Mouse (Mus musculus) hindbrain, embryonic 15.5 days (tissue): Measurements from ENCODE around the gene 1700001C19Rik. TPM values are rescaled to one million over a fixed set of nuclear protein-coding genes. Genes with fewer than 3 reads are reported as not detected.
A peak's percentile ranks its signal among the peaks of the same experiment; 100 is the strongest.

ENCODE experiments used
- ATAC-seq: fragments of 200-750 bp; cut with Nextera tagmentation; 2 replicates; pipeline ENCODE4 v1.8.0; 2017; ENCODE audit warnings: low read depth, moderate number of reproducible peaks, moderate TSS enrichment; ENCODE audit not compliant: low FRiP score
- H3K27ac ChIP-seq: fragments of 300-500 bp; sonication (generic); replicated peaks from 2 replicates; pipeline ENCODE4 v1.5.1; 2015; ENCODE audit warnings: mild to moderate bottlenecking, inconsistent platforms
- H3K27me3 ChIP-seq: fragments of 300-500 bp; sonication (generic); 2 replicates; pipeline ENCODE4 v1.6.1; 2015; ENCODE audit warnings: control low read depth, inconsistent platforms
- H3K36me3 ChIP-seq: fragments of 300-500 bp; sonication (generic); 2 replicates; pipeline ENCODE4 v1.6.1; 2015; ENCODE audit warnings: control low read depth, inconsistent platforms
- H3K4me1 ChIP-seq: fragments of 300-500 bp; sonication (generic); replicated peaks from 2 replicates; pipeline ENCODE4 v1.6.1; 2015; ENCODE audit warnings: control low read depth, inconsistent platforms
- H3K4me2 ChIP-seq: fragments of 300-500 bp; sonication (generic); 2 replicates; pipeline ENCODE4 v1.6.1; 2015; ENCODE audit warnings: moderate library complexity, mild to moderate bottlenecking, inconsistent platforms
- H3K4me3 ChIP-seq: fragments of 300-500 bp; sonication (generic); 2 replicates; pipeline ENCODE4 v1.5.1; 2015; ENCODE audit warnings: mild to moderate bottlenecking, inconsistent platforms
- H3K9ac ChIP-seq: fragments of 300-500 bp; sonication (generic); 2 replicates; pipeline ENCODE4 v1.6.1; 2015; ENCODE audit warnings: inconsistent platforms
- H3K9me3 ChIP-seq: fragments of 300-500 bp; sonication (generic); 2 replicates; pipeline ENCODE4 v1.6.1; 2016; ENCODE audit warnings: control low read depth, inconsistent platforms
- WGBS: fragments of 180-500 bp; shearing (Covaris S2); methylation state at CpG from one replicate; pipeline ENCODE4 v1.1.7; 2015; 5-methylcytosine and 5-hydroxymethylcytosine counted together
- polyA plus RNA-seq: library from polyadenylated mRNA; unstranded; fragments of >200 nt; fragmentation: Nextera tagmentation; extraction: Ambion mirVana; gene quantifications from 2 replicates; pipeline ENCODE4 v1.2.1, GENCODE M21; 2015

The 1700001C19Rik gene
- 0.47 and 0.74 TPM in 2 replicates for polyA plus RNA-seq

DNA sequence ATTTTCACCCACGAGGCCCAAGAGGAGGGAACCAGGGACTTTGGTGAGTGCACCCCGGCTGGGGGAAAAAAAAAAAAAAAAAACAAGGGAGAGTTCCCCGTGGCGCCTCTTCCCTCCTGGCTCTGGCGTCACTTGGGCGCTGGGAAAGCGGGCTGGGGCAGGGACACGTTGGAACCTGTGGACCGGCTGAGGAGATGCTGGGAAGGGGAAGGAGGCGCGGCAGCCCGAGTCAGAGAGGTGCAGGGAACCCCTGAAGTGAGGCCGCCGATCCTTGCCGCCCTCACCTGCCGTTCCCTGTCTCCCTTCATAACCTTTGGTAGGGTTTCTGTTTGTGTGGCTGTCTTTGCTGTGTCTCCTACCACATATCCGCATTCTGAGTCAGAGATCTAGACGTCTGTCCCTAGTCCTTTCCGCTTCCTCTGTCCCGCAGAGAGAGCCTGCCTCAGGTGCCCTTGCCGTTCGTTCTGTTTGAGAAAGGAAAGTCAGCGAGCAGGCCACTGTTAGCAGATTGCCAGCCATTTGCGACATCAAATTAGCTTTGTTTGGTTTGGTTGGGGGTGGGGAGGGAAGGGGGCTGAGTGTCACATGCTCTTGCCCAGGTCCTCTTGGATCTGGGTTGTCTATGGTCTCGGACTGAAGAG, at the start of gene 1700001C19Rik:
1700001C19Rik (minus strand) TSS at position 470 of the 641 bp plus-strand sequence.
- no peaks in the 10 kb centered on the region for H3K9me3 ChIP-seq
- WGBS, result 5% methylated on average over 25 of the region's 25 CpGs
- no peaks in the 10 kb centered on the region for H3K36me3 ChIP-seq
- ATAC-seq, result no peak
- peak within 1 kb of the TSS; percentile 81 for H3K4me2 ChIP-seq
- peak within 1 kb of the TSS; percentile 33 for H3K9ac ChIP-seq
- H3K27ac ChIP-seq, result no peak within 1 kb of the TSS
- H3K27me3 ChIP-seq, result peaks cover 34% of the 10 kb centered on the region
- peak within 1 kb of the TSS; percentile 40 for H3K4me3 ChIP-seq
- H3K4me1 ChIP-seq, result peaks cover 20% of the 10 kb centered on the region

DNA sequence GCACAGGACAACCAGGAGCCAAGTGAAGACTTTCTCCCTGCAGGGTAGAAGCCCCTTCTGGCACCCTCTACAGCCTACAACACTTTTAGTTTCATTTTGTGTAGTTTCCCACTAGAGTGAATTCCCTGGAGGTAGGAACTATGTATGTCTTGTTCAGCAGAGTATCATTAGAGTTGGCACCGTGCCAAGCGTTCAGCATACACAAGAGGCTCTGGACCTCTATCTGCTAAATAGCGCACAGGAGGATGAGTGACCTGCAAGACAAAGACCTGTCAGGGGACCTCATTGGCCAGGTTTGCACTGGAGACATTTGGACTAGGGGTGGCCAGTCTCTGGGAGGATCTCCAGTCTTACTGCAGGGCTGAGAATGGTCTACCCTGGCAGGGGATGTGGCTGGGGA, 48.6 kb upstream of the 1700001C19Rik start:
- Histone ChIP-seq H3K36me3 (peaks cover 4% of the 10 kb centered on the region; the same call in 1 of the 2 replicates), H3K27ac (no peak overlapping the region), H3K4me2 (no peak overlapping the region), H3K27me3 (no peaks in the 10 kb centered on the region), H3K4me3 (no peak overlapping the region), H3K9me3 (no peaks in the 10 kb centered on the region), H3K9ac (no peak overlapping the region), H3K4me1 (no peaks in the 10 kb centered on the region)
- no peak for ATAC-seq
- WGBS, result 82% methylated on average over 3 of the region's 3 CpGs

DNA sequence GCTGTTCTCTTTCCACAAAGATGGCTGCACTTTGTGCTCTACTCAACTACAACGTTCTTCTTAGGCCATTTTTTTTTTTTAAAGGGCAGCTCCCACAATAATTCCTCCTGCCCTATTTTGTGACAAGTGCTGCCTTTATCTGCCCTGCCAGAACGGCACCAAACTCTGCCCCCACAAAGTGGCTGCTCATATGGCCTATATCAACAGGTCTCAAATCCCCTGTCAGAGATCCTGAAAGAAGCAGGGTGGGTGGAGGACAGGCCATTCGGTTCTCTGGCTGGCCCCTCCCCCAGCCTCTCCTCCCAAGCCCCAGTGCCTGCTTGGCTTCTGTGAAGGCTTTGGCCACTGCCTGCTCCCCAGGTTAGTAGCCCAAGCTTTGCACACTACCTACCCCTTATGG, 47.8 kb upstream of the 1700001C19Rik start:
- Histone ChIP-seq H3K4me3 (no peak overlapping the region), H3K9ac (no peak overlapping the region), H3K36me3 (peaks cover 4% of the 10 kb centered on the region; the same call in 1 of the 2 replicates), H3K9me3 (no peaks in the 10 kb centered on the region), H3K27me3 (no peaks in the 10 kb centered on the region), H3K27ac (no peak overlapping the region), H3K4me1 (no peaks in the 10 kb centered on the region), H3K4me2 (no peak overlapping the region)
- WGBS, result 10% methylated on average over 3 of the region's 3 CpGs
- ATAC-seq, result no peak

DNA sequence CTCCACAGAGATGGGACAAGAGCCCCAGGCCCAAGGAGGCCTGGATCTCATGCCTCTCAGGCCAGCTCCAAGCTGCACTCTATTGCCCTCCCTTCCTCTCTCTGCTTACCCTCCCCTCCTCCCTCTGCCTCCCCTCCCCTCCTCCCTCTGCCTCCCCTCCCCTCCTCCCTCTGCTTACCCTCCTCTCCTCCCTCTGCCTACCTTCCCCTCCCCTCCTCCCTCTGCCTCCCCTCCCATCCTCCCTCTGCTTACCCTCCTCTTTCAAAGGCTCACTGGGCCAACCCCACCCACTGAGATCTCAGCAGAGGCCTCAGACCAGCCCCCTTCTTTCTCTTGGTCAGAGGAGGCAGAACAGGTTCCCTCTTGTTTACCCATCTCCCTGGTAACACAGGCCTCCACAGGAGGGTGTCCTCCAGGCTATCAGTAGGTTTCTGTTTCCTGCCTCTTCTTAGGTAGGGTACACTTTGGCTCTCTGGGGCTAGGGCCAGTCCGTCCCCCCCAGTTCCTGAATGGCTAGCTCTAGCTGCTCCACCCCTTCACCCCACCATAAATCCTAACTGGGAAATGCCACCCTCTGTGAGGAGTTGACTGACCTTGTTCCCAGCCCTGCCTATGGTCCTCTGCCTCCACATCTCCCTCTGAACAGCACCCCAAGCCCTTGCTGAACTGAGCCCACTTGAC, 47.2 kb upstream of the 1700001C19Rik start:
- H3K27me3 ChIP-seq, result no peaks in the 10 kb centered on the region
- no peaks in the 10 kb centered on the region for H3K9me3 ChIP-seq
- WGBS, result 9% methylated on average over 1 of the region's 1 CpGs
- H3K4me1 ChIP-seq, result no peaks in the 10 kb centered on the region
- ATAC-seq, result peak; percentile 61; the same call in 1 of the 2 replicates
- H3K27ac ChIP-seq, result no peak overlapping the region
- H3K9ac ChIP-seq, result no peak overlapping the region
- no peak overlapping the region for H3K4me3 ChIP-seq
- H3K4me2 ChIP-seq, result no peak overlapping the region
- peaks cover 4% of the 10 kb centered on the region; the same call in 1 of the 2 replicates for H3K36me3 ChIP-seq

DNA sequence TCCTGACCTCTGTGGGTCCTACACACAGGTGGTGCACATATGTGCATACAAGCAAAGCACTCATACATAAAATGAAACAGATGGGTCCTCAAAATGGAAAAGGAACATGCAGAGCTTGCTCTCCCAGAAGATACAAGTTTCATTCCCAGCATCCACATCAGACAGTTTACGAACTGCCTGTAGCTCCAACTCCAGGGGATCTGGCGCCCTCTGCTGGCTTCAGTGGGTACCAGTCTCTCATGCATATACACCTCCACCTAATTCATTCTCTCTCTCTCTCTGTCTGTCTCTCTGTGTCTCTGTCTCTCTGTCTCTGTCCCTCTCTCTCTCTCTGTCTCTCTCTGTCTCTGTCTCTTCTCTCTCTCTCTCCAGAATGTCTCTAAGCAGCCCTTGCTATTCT, 45.2 kb upstream of the 1700001C19Rik start:
- H3K9ac ChIP-seq, result no peak overlapping the region
- H3K4me1 ChIP-seq, result no peaks in the 10 kb centered on the region
- H3K27ac ChIP-seq, result no peak overlapping the region
- H3K36me3 ChIP-seq, result no peaks in the 10 kb centered on the region
- H3K4me2 ChIP-seq, result no peak overlapping the region
- no peak for ATAC-seq
- H3K9me3 ChIP-seq, result no peaks in the 10 kb centered on the region
- H3K27me3 ChIP-seq, result no peaks in the 10 kb centered on the region
- whole genome bisulfite sequencing, result 43% methylated on average over 2 of the region's 2 CpGs
- no peak overlapping the region for H3K4me3 ChIP-seq

DNA sequence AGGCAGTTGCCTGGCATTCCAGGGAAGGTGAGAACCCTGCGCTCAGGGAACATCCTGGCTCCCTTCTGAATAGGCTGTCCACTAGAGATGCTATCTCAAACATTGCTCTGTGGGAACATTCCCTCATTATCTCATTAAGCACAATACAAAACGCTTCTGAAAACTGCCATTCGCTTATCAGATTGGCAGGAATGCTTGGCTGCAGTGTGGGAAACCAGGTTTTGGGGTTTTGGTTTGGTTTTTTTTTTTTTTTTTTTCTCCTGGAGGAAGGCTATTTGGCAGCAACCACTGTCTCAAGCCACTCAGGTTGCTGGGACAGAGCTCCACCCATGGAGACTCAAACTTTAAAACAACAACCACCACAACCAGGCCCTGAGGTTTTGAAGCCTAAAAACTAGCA, 42.7 kb upstream of the 1700001C19Rik start:
- 83% methylated on average over 3 of the region's 3 CpGs for WGBS
- H3K9ac ChIP-seq, result no peak overlapping the region

DNA sequence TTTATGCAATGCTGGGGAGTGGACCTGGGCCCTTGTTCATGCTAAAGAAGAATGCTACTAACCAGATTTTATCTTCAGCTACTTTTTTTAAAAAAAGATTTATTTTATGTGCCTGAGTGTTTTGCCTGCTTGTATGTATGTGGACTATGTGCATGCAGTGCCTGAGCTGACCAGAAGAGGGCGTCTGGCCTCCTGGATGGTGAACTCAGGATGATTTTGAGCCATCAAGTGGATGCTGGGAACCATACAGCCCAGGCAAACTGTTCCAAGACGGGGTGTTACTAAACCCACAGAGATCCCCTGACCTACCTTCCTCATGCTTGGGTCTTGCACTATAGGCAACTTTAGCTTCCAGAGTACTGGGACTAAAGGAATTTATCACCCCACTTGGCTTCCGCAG, 38.5 kb upstream of the 1700001C19Rik start:
- no peak overlapping the region for H3K4me2 ChIP-seq
- H3K36me3 ChIP-seq, result no peaks in the 10 kb centered on the region
- WGBS, result 61% methylated on average over 3 of the region's 3 CpGs
- no peaks in the 10 kb centered on the region for H3K9me3 ChIP-seq
- H3K4me1 ChIP-seq, result no peaks in the 10 kb centered on the region
- ATAC-seq, result no peak
- H3K9ac ChIP-seq, result no peak overlapping the region
- no peak overlapping the region for H3K27ac ChIP-seq
- no peaks in the 10 kb centered on the region for H3K27me3 ChIP-seq
- no peak overlapping the region for H3K4me3 ChIP-seq

More for the DNA sequence above, 42.7 kb upstream of the 1700001C19Rik start:
- Histone ChIP-seq H3K4me2 (no peak overlapping the region), H3K27me3 (no peaks in the 10 kb centered on the region), H3K36me3 (no peaks in the 10 kb centered on the region), H3K4me1 (no peaks in the 10 kb centered on the region), H3K27ac (no peak overlapping the region), H3K9me3 (no peaks in the 10 kb centered on the region), H3K4me3 (no peak overlapping the region)
- no peak for ATAC-seq

DNA sequence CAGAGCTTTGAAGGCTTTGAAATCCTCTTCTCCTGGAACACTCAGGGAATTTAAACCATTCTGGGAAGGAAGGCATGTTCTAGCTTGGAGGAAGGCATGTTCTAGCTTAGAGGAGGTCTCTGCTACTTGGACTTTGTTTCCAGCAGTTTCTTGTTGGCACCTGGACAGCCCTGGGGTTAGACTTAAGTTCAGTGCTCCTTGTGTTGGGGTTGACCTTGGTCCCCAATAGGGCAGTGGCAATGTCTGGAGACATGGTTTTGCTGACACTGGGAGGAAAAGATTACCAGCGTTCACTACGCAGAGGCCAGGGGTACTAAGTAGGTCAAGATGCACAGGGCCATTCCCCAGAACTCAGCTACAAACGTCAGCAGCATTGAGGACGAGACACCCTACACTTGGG, 38.0 kb upstream of the 1700001C19Rik start:
- ATAC-seq, result no peak
- H3K9me3 ChIP-seq, result no peaks in the 10 kb centered on the region
- H3K36me3 ChIP-seq, result no peaks in the 10 kb centered on the region
- no peak overlapping the region for H3K27ac ChIP-seq
- no peak overlapping the region for H3K9ac ChIP-seq
- H3K27me3 ChIP-seq, result no peaks in the 10 kb centered on the region
- no peak overlapping the region for H3K4me3 ChIP-seq
- WGBS, result 93% methylated on average over 4 of the region's 4 CpGs
- H3K4me1 ChIP-seq, result no peaks in the 10 kb centered on the region
- no peak overlapping the region for H3K4me2 ChIP-seq

DNA sequence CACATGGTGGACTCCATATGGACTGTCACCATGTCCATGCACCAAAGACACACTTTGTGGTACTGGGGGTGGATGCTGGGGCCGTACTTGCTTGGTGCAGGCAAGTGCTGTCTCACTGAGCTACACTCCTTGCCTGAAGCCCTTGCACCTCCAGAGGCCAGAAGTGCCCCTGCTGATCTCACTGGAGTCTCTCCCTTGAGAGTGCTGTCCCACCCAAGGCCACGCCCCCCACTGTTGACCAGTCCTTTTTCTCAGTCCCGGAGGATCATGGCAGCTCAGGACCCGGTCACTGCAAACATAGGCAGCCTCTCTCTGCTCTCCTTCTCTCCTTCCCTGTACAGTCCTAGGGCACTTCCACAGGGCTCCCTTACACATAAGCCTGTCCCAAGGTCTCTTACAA, 37.1 kb upstream of the 1700001C19Rik start:
- H3K4me3 ChIP-seq, result no peak overlapping the region
- 75% methylated on average over 4 of the region's 4 CpGs for WGBS
- no peak for ATAC-seq

DNA sequence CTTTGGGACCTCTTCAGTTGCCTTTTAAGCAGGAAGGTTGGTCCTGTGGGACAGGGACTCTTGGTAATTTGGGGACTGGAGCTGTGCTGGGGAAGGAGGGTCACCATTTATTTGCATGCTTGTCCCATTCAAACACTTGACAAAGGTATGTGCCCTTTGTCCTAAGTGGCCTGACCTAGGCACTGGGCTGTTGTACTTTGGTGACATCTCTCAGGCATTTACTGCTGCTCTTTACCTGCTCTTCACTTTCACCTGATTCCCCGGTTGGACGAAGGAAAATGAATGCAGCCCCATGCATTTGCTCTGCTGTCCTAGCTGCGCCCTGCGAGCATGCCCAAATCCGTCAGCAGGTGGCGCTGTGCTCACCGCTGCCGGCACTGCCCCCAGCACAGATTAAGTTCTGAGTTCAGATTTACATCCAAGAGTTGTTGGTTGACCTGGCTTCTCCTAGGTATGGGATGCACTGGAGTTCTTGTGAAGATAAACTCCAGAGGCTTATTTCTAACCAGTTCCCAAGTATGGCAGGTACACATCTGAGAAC, 36.3 kb upstream of the 1700001C19Rik start:
- peaks cover 7% of the 10 kb centered on the region for H3K27me3 ChIP-seq
- 16% methylated on average over 8 of the region's 8 CpGs for WGBS
- H3K9ac ChIP-seq, result no peak overlapping the region
- H3K4me2 ChIP-seq, result no peak overlapping the region
- no peak overlapping the region for H3K27ac ChIP-seq
- no peaks in the 10 kb centered on the region for H3K36me3 ChIP-seq
- H3K4me3 ChIP-seq, result no peak overlapping the region
- H3K4me1 ChIP-seq, result no peaks in the 10 kb centered on the region
- no peak for ATAC-seq
- H3K9me3 ChIP-seq, result no peaks in the 10 kb centered on the region

More for the DNA sequence above, 37.1 kb upstream of the 1700001C19Rik start:
- Histone ChIP-seq H3K9ac (no peak overlapping the region), H3K27me3 (no peaks in the 10 kb centered on the region), H3K27ac (no peak overlapping the region), H3K4me2 (no peak overlapping the region), H3K4me1 (no peaks in the 10 kb centered on the region), H3K9me3 (no peaks in the 10 kb centered on the region), H3K36me3 (no peaks in the 10 kb centered on the region)

DNA sequence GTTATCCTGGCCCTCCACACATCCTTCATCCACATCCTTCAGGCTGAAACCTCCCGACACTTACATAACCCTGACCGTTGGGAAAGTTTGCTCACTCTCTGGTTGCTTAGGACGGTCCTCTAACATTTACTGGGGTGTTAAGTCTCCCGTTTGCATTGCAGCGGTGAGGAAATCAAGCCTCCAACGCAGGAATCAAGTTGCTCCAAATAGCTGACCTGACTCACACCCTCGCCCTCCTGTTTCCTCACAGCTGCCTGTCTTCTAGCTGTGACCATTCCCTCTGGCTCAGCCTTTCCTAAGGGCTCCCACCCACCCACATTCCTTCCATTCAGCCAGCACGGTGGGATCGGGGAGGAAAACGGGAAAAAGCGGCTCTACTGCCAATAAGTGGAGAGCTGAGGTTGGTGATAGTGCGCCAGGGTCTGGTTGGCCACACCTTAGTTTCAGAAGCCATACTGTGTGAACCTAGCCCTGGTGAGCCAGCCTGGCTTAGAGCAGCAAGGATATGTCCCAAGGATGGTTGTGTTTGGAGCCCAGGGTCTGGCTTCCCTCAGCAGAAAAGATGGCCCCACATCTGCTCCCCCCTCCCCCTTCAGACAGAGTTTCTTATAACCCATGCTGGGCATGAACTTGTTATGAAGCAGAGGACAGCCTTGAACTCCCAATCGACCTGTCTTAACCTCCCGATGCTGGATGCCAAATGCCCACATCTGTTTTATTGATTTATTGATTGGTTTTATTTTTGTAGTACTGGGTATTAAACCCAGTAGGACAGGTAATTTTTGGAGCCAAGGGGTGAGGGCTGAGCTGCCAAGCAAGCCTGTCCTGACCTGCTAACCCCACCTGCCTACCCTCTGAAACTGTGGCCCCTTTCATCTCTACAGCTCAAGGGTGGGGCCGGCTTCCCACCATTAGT, 35.5 kb upstream of the 1700001C19Rik start:
- WGBS, result 55% methylated on average over 15 of the region's 15 CpGs
- Histone ChIP-seq H3K27me3 (peaks cover 15% of the 10 kb centered on the region), H3K4me1 (no peaks in the 10 kb centered on the region), H3K27ac (no peak overlapping the region), H3K36me3 (no peaks in the 10 kb centered on the region), H3K4me2 (no peak overlapping the region), H3K9ac (no peak overlapping the region), H3K9me3 (no peaks in the 10 kb centered on the region), H3K4me3 (no peak overlapping the region)
- no peak for ATAC-seq
